13 mouse cellular contexts compared by ENCODE assay signal in genomic region chr7:27628816-27629215, GRCm38 (mm10). TPM values are rescaled to one million over a fixed set of nuclear protein-coding genes. Genes with fewer than 3 reads are reported as not detected.
"Had no signal": no experiment of that assay in that cellular context is flagged by ENCODE, and none has a peak within 500 bp of the region (broad histone marks: within the 10 kb centered on the region; RNA-seq: fewer than 3 reads in every experiment).

No protein-coding gene starts in this region.

RNA-seq across cellular contexts. Expression of gene Ttc9b, which starts 24.9 kb away (rescaled TPM):
- total RNA-seq: liver, adult 2 months; megakaryocyte progenitor cell, adult 5-6 weeks; megakaryocyte, adult 5-6 weeks; megakaryocyte-erythroid progenitor cell, adult 5-6 weeks; monocyte, adult 5-6 weeks had no signal
- polyA plus RNA-seq: liver, adult 2 months; liver, embryonic 11.5 days; liver, embryonic 12.5 days; liver, embryonic 14.5 days; liver, embryonic 16.5 days; liver, postnatal 0 days; lung, adult 2 months; lung, postnatal 0 days; macrophage had no signal
